20 mouse cellular contexts compared by ENCODE assay signal in the genomic region with DNA sequence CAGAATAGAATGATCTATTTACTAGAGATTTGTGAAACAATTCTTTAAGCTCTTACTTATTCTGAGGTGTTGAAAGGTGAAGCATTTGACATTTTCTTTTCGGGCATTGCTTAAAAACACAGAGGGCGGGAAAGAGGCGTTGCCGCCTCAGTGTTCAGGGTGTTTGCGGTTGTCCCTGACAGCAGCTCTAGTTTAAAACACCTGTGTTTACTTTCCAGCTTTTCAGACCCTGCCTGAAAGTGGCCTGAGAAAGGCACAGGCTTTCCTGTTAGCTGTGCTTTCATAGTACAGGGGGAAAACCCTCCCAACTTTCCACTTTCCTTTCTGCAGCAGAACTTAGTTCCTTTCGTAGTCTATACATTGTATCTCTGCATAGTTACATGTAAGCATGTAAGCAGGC.
DNase-seq lines count a peak whose midpoint lies in the region; ATAC-seq and TF ChIP-seq lines count a peak whose summit lies in the region.
"Had no signal": no experiment of that assay in that cellular context is flagged by ENCODE, and none has a peak within 500 bp of the region (broad histone marks: within the 10 kb centered on the region; RNA-seq: fewer than 3 reads in every experiment).

No protein-coding gene starts in this region.

- ATAC-seq in lung, postnatal 0 days = peak; percentile 56; the same call in 1 of the 2 replicates
- ATAC-seq in midbrain, embryonic 13.5 days = no peak
- ATAC-seq: activated CD4-positive, CD25-positive, alpha-beta regulatory T cell, adult 4 months; forebrain, postnatal 0 days; hindbrain, embryonic 16.5 days; midbrain, embryonic 16.5 days had no signal

- no peak for TF ChIP-seq EP300 in lung, postnatal 0 days (IDR thresholded peaks at IDR 0.05)

- no peaks in the 10 kb centered on the region for H3K36me3 ChIP-seq in lung, postnatal 0 days (ENCODE audit: insufficient read depth, low read length)
- H3K36me3 ChIP-seq in midbrain, embryonic 13.5 days = no peaks in the 10 kb centered on the region
- H3K36me3 ChIP-seq: heart, embryonic 12.5 days; liver, embryonic 13.5 days had no signal

- DNase-seq in embryo, embryonic 10.5 days (ENCODE audit: low spot score) = peak; percentile 26
- DNase-seq in embryo, embryonic 9.5 days (ENCODE audit: extremely low spot score) = no peak
- DNase-seq in lung, adult 18-20 months = peak; percentile 47 to 68
- DNase-seq in lung, postnatal 14 days = no peak
- DNase-seq in lung, postnatal 0 days (ENCODE audit: low spot score) = peak; percentile 57
- no peak for DNase-seq in thymus, adult 18-20 months
- DNase-seq in right cerebral cortex, postnatal 10 days (ENCODE audit: low spot score in 2 of 2) = no peak
- DNase-seq: adrenal gland, postnatal 25 days; cerebellum, adult 2 months; forebrain, postnatal 0 days; gastrocnemius, adult 2 months; kidney, adult 8-10 months; kidney, postnatal 25 days; liver, embryonic 13.5 days; thymus, postnatal 25 days had no signal

- no peak overlapping the region for H3K27ac ChIP-seq in lung, postnatal 0 days (ENCODE audit: low read length)
- H3K27ac ChIP-seq in midbrain, embryonic 13.5 days = no peak overlapping the region
- H3K27ac ChIP-seq: gastrocnemius, adult 2 months; liver, embryonic 13.5 days had no signal

- no peak overlapping the region for H3K4me3 ChIP-seq in lung, postnatal 0 days (ENCODE audit: low read depth, low read length)
- no peak overlapping the region for H3K4me3 ChIP-seq in midbrain, embryonic 13.5 days (replicated peaks)
- H3K4me3 ChIP-seq: gastrocnemius, adult 2 months; heart, embryonic 12.5 days; liver, embryonic 13.5 days had no signal

- no peaks in the 10 kb centered on the region for H3K4me1 ChIP-seq in lung, postnatal 0 days (ENCODE audit: insufficient read depth, low read depth, low read length)
- H3K4me1 ChIP-seq in midbrain, embryonic 13.5 days (replicated peaks) = no peaks in the 10 kb centered on the region
- H3K4me1 ChIP-seq: heart, embryonic 12.5 days; liver, embryonic 13.5 days had no signal

- no peaks in the 10 kb centered on the region for H3K9me3 ChIP-seq in lung, postnatal 0 days (ENCODE audit: low read length)
- H3K9me3 ChIP-seq in midbrain, embryonic 13.5 days = no peaks in the 10 kb centered on the region
- H3K9me3 ChIP-seq: heart, embryonic 12.5 days; liver, embryonic 13.5 days had no signal

- 22% methylated on average over 6 of the region's 6 CpGs for WGBS in lung, postnatal 0 days
- 31% methylated on average over 6 of the region's 6 CpGs for WGBS in midbrain, embryonic 13.5 days

- TF ChIP-seq CTCF in lung, postnatal 0 days (IDR thresholded peaks at IDR 0.05) = no peak

- H3K27me3 ChIP-seq in lung, postnatal 0 days (replicated peaks; ENCODE audit: insufficient read depth, low read length) = no peaks in the 10 kb centered on the region
- no peaks in the 10 kb centered on the region for H3K27me3 ChIP-seq in midbrain, embryonic 13.5 days
- H3K27me3 ChIP-seq: heart, embryonic 12.5 days; liver, embryonic 13.5 days had no signal

- H3K9ac ChIP-seq in lung, postnatal 0 days (replicated peaks; ENCODE audit: low read depth) = no peak overlapping the region
- no peak overlapping the region for H3K9ac ChIP-seq in midbrain, embryonic 13.5 days (replicated peaks)
- H3K9ac ChIP-seq: forebrain, postnatal 0 days; heart, embryonic 12.5 days; liver, embryonic 13.5 days had no signal

- no peak overlapping the region for H3K4me2 ChIP-seq in lung, postnatal 0 days (replicated peaks; ENCODE audit: low read depth, low read length)
- no peak overlapping the region for H3K4me2 ChIP-seq in midbrain, embryonic 13.5 days (replicated peaks)
- H3K4me2 ChIP-seq: heart, embryonic 12.5 days; liver, embryonic 13.5 days had no signal

Comparison
In these comparisons a context has a peak if more than half of its experiments do, and no peak if none do; other contexts are left out.
1. DNase-seq: peak in embryo, embryonic 10.5 days (single experiment), lung, adult 18-20 months (2 of 2) and lung, postnatal 0 days (single experiment); none in embryo, embryonic 9.5 days (single experiment), lung, postnatal 14 days (single experiment), thymus, adult 18-20 months (0 of 2) and right cerebral cortex, postnatal 10 days (0 of 2).